In the genomic region with DNA sequence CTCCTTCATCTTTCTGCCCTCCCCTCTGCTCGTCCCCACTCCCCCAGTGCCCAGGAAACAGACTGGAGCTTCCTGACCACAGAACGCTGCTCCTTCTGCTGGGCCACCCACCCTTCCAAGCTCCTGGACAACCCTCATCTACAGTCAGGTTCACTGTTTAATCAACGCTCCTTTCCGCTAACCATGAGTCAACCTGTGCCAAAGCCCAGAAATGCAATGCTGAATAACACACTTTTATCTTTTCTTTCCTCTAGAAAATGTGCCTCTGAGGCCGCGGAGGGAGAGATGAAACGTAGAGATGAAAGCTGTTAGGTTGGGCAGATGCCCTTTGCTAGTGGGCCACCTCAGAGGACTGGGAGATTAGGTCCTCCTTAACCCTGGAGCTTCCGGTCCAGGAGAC, we compare ENCODE assay signal across 31 mouse cellular contexts. TPM values are rescaled to one million over a fixed set of nuclear protein-coding genes. Genes with fewer than 3 reads are reported as not detected.
DNase-seq lines count a peak whose midpoint lies in the region; ATAC-seq and TF ChIP-seq lines count a peak whose summit lies in the region.
"Had no signal": no experiment of that assay in that cellular context is flagged by ENCODE, and none has a peak within 500 bp of the region (broad histone marks: within the 10 kb centered on the region; RNA-seq: fewer than 3 reads in every experiment).

No protein-coding gene starts in this region.

- H3K9me3 ChIP-seq in erythroblast, embryonic 14.5 days (ENCODE audit: control insufficient read depth, low read length) = peaks cover 3% of the 10 kb centered on the region
- no peaks in the 10 kb centered on the region for H3K9me3 ChIP-seq in liver, embryonic 13.5 days (replicated peaks)
- H3K9me3 ChIP-seq in intestine, postnatal 0 days (ENCODE audit: control insufficient read depth) = no peaks in the 10 kb centered on the region
- H3K9me3 ChIP-seq: forebrain, embryonic 13.5 days; hindbrain, embryonic 12.5 days; limb, embryonic 13.5 days had no signal

- DNase-seq in c-Kit-positive CD71-positive TER-119-positive erythroid progenitor cells, embryonic 14.5 days (ENCODE audit: low spot score) = peak; percentile 34
- DNase-seq in liver, embryonic 13.5 days = no peak
- no peak for DNase-seq in left cerebral cortex, postnatal 36 days (ENCODE audit: low spot score in 2 of 2)
- DNase-seq: adrenal gland, postnatal 14 days; cerebellum, adult 11-12 months; cerebellum, adult 9-11 months; gastrocnemius, postnatal 36 days; heart, adult 18-20 months; heart, postnatal 36 days; kidney, adult 2 months; kidney, postnatal 36 days; lung, adult 2 months; lung, postnatal 10 days; midbrain, embryonic 14.5 days; right cerebral cortex, adult 18-20 months; spleen, adult 18-20 months; thymus, postnatal 14 days had no signal

- H3K9ac ChIP-seq in liver, embryonic 13.5 days = peak overlapping the region; percentile 57
- no peak overlapping the region for H3K9ac ChIP-seq in intestine, postnatal 0 days (ENCODE audit: low read depth, low read length)
- H3K9ac ChIP-seq: forebrain, embryonic 13.5 days; hindbrain, embryonic 12.5 days; limb, embryonic 13.5 days had no signal

- peak overlapping the region; percentile 82 for H3K27ac ChIP-seq in liver, embryonic 13.5 days
- no peak overlapping the region for H3K27ac ChIP-seq in intestine, postnatal 0 days (ENCODE audit: low read depth, low read length)
- H3K27ac ChIP-seq: forebrain, embryonic 13.5 days; hindbrain, embryonic 12.5 days; layer of hippocampus, adult 2 months; left cerebral cortex, adult 2 months; limb, embryonic 13.5 days; macrophage had no signal

- peaks cover 36% of the 10 kb centered on the region for H3K4me1 ChIP-seq in erythroblast, embryonic 14.5 days (ENCODE audit: control insufficient read depth)
- peaks cover 34% of the 10 kb centered on the region for H3K4me1 ChIP-seq in liver, embryonic 13.5 days (replicated peaks)
- no peaks in the 10 kb centered on the region for H3K4me1 ChIP-seq in intestine, postnatal 0 days (replicated peaks; ENCODE audit: control insufficient read depth, insufficient read depth, low read length)

- TF ChIP-seq CTCF in intestine, postnatal 0 days (IDR thresholded peaks at IDR 0.05; ENCODE audit: low read depth) = no peak

- peak overlapping the region; percentile 85 for H3K4me2 ChIP-seq in liver, embryonic 13.5 days
- no peak overlapping the region for H3K4me2 ChIP-seq in intestine, postnatal 0 days (replicated peaks; ENCODE audit: low read depth)
- H3K4me2 ChIP-seq: forebrain, embryonic 13.5 days; heart, embryonic 11.5 days; hindbrain, embryonic 12.5 days; limb, embryonic 13.5 days had no signal

- H3K36me3 ChIP-seq in erythroblast, embryonic 14.5 days (ENCODE audit: control insufficient read depth) = peaks cover 25% of the 10 kb centered on the region
- H3K36me3 ChIP-seq in liver, embryonic 13.5 days = 0 out of 2 replicates have a peak, but pooled peaks cover 4% of the 10 kb centered on the region
- H3K36me3 ChIP-seq in intestine, postnatal 0 days (ENCODE audit: control insufficient read depth, insufficient read depth) = no peaks in the 10 kb centered on the region
- H3K36me3 ChIP-seq: hindbrain, embryonic 12.5 days; limb, embryonic 13.5 days had no signal

- WGBS in liver, embryonic 13.5 days (ENCODE audit: insufficient replicate concordance) = 26% methylated on average over 8 of the region's 8 CpGs
- WGBS in intestine, postnatal 0 days = 83% methylated on average over 8 of the region's 8 CpGs

- no peak for ATAC-seq in erythroblast, adult 5-6 weeks (replicated peaks; ENCODE audit: low FRiP score, poor library complexity, severe bottlenecking)
- no peak for ATAC-seq in liver, embryonic 13.5 days (ENCODE audit: low read depth)
- peak; percentile 16; the same call in 1 of the 2 replicates for ATAC-seq in megakaryocyte progenitor cell, adult 5-6 weeks (replicated peaks; ENCODE audit: poor library complexity)
- no peak for ATAC-seq in intestine, postnatal 0 days
- ATAC-seq in monocyte, adult 5-6 weeks (replicated peaks; ENCODE audit: insufficient number of reproducible peaks, low FRiP score, low TSS enrichment, poor library complexity, severe bottlenecking) = no peak
- ATAC-seq: forebrain, embryonic 13.5 days; inflammation-experienced regulatory T-cells, adult 6 months; Patski had no signal

- no peaks in the 10 kb centered on the region for H3K27me3 ChIP-seq in erythroblast, embryonic 14.5 days (ENCODE audit: control insufficient read depth)
- H3K27me3 ChIP-seq in liver, embryonic 13.5 days = no peaks in the 10 kb centered on the region
- H3K27me3 ChIP-seq in intestine, postnatal 0 days (replicated peaks; ENCODE audit: control insufficient read depth, insufficient read depth, low read length) = no peaks in the 10 kb centered on the region
- H3K27me3 ChIP-seq: Patski had no signal

- peak overlapping the region; percentile 87 for H3K4me3 ChIP-seq in erythroblast, embryonic 14.5 days (replicated peaks)
- H3K4me3 ChIP-seq in liver, embryonic 13.5 days (replicated peaks) = peak overlapping the region; percentile 21
- no peak overlapping the region for H3K4me3 ChIP-seq in intestine, postnatal 0 days (ENCODE audit: low read depth, low read length)
- H3K4me3 ChIP-seq: forebrain, embryonic 13.5 days; hindbrain, embryonic 12.5 days; layer of hippocampus, adult 2 months; left cerebral cortex, adult 2 months; limb, embryonic 13.5 days had no signal

- intact Hi-C loops in left cerebral cortex, postnatal 36 days (cut with DNase I) = no loop called here

RNA-seq across cellular contexts. Expression of gene Stx11, which starts 2.6 kb away (rescaled TPM):
- 0.52 and 1.2 TPM in 2 replicates for polyA plus RNA-seq in erythroblast, embryonic 14.5 days (2012)
- 7.9 and 11.7 TPM in 2 replicates for total RNA-seq in erythroblast, adult 5-6 weeks (2015; ENCODE audit: low replicate concordance)
- 7.6 and 8.1 TPM in 2 replicates for total RNA-seq in erythroblast, adult 5-6 weeks (2017; ENCODE audit: low replicate concordance)
- polyA plus RNA-seq in liver, embryonic 13.5 days (2015; fragmentation: Nextera tagmentation; extraction: Ambion mirVana) = 12.5 and 13.6 TPM in 2 replicates
- total RNA-seq in megakaryocyte progenitor cell, adult 5-6 weeks (2015) = 5.1 and 7.6 TPM in 2 replicates
- total RNA-seq in megakaryocyte progenitor cell, adult 5-6 weeks (2017) = 5.7 and 6.8 TPM in 2 replicates
- 0.67 and 1.0 TPM in 2 replicates for polyA plus RNA-seq in intestine, postnatal 0 days (2015; fragmentation: Nextera tagmentation; extraction: Ambion mirVana)
- total RNA-seq in monocyte, adult 5-6 weeks (2017) = 36.7 to 65.0 TPM (median 55.4 TPM) in 3 replicates
- under 1 TPM in 1 of 2 experiments, not detected in 1; 0.39 TPM for total RNA-seq in left cerebral cortex, postnatal 36 days (2021)

RNA-seq across cellular contexts. Expression of gene Sf3b5, which starts 43.6 kb away (rescaled TPM):
- polyA plus RNA-seq in erythroblast, embryonic 14.5 days (2012) = 9.0 and 10.6 TPM in 2 replicates
- 3.5 and 4.2 TPM in 2 replicates for total RNA-seq in erythroblast, adult 5-6 weeks (2015; ENCODE audit: low replicate concordance)
- 2.8 and 3.1 TPM in 2 replicates for total RNA-seq in erythroblast, adult 5-6 weeks (2017; ENCODE audit: low replicate concordance)
- polyA plus RNA-seq in liver, embryonic 13.5 days (2015; fragmentation: Nextera tagmentation; extraction: Ambion mirVana) = 26.0 and 28.3 TPM in 2 replicates
- total RNA-seq in megakaryocyte progenitor cell, adult 5-6 weeks (2015) = 17.4 and 18.7 TPM in 2 replicates
- 23.3 and 23.4 TPM in 2 replicates for total RNA-seq in megakaryocyte progenitor cell, adult 5-6 weeks (2017)
- 22.6 and 23.0 TPM in 2 replicates for polyA plus RNA-seq in intestine, postnatal 0 days (2015; fragmentation: Nextera tagmentation; extraction: Ambion mirVana)
- 9.3 to 13.9 TPM (median 10.2 TPM) in 3 replicates for total RNA-seq in monocyte, adult 5-6 weeks (2017)
- 1 to 10 TPM; 7.3 to 8.5 TPM for total RNA-seq in left cerebral cortex, postnatal 36 days (2021)

Comparison
In these comparisons a context has a peak if more than half of its experiments do, and no peak if none do; other contexts are left out.
1. RNA of gene Stx11, which starts 2.6 kb away (total RNA-seq): 36.7 to 65.0 TPM in monocyte, adult 5-6 weeks, 7.6 to 11.7 TPM in erythroblast, adult 5-6 weeks and 5.1 to 7.6 TPM in megakaryocyte progenitor cell, adult 5-6 weeks; 0.39 TPM in left cerebral cortex, postnatal 36 days; every median in the first group is over 4 times any median in the second.